Mouse (Mus musculus): Measurements from ENCODE around the gene Hsp90b1. TPM values are rescaled to one million over a fixed set of nuclear protein-coding genes. Genes with fewer than 3 reads are reported as not detected.
A peak's percentile ranks its signal among the peaks of the same experiment; 100 is the strongest.
"Not testable (repeated sequence)": the region's sequence is repeated elsewhere in the genome, so short reads cannot be mapped to it uniquely, and the experiment has no call there.

Gene Hsp90b1
- polyA plus RNA-seq, 1 experiment from 2014 or later = 589 TPM

GRCm38 (mm10) chr10:86704141-86704540 lies 1.2 kb downstream of the Hsp90b1 start:
- Histone ChIP-seq H3K36me3 (ENCODE audit: insufficient read depth, low read length) (peaks cover 28% of the 10 kb centered on the region), H3K4me2 (ENCODE audit: low read length) (peak overlapping the region; percentile 77), H3K9ac (ENCODE audit: low read depth, low read length) (peak overlapping the region; percentile 84), H3K27me3 (ENCODE audit: insufficient read depth, low read length) (no peaks in the 10 kb centered on the region), H3K4me1 (replicated peaks; ENCODE audit: insufficient read depth, low read length) (peaks cover 25% of the 10 kb centered on the region), H3K27ac (peak overlapping the region; percentile 37; the same call in 1 of the 2 replicates), H3K9me3 (replicated peaks; ENCODE audit: low read length) (no peaks in the 10 kb centered on the region), H3K4me3 (replicated peaks; ENCODE audit: low read depth, low read length) (peak overlapping the region; percentile 70)
- 1% methylated on average over 8 of the region's 8 CpGs for whole genome bisulfite sequencing
- DNase-seq (ENCODE audit: low spot score) (no peak), ATAC-seq (replicated peaks; ENCODE audit: low FRiP score, low read depth) (no peak)
- TF ChIP-seq CTCF (IDR thresholded peaks at IDR 0.05; ENCODE audit: low read depth) = no peak

GRCm38 (mm10) chr10:86703375-86703774 lies 1.9 kb downstream of the Hsp90b1 start:
- ATAC-seq (replicated peaks; ENCODE audit: low FRiP score, low read depth) = no peak

GRCm38 (mm10) chr10:86702312-86702920 lies 2.9 kb downstream of the Hsp90b1 start:
- Histone ChIP-seq H3K4me3 (replicated peaks; ENCODE audit: low read depth, low read length) (0 out of 2 replicates have a peak overlapping the region, but pooled peaks have one; percentile 2), H3K27ac (no peak overlapping the region), H3K9ac (ENCODE audit: low read depth, low read length) (peak overlapping the region; percentile 25; the same call in 1 of the 2 replicates), H3K9me3 (replicated peaks; ENCODE audit: low read length) (no peaks in the 10 kb centered on the region), H3K4me1 (replicated peaks; ENCODE audit: insufficient read depth, low read length) (peaks cover 25% of the 10 kb centered on the region), H3K27me3 (ENCODE audit: insufficient read depth, low read length) (no peaks in the 10 kb centered on the region), H3K36me3 (ENCODE audit: insufficient read depth, low read length) (peaks cover 43% of the 10 kb centered on the region), H3K4me2 (ENCODE audit: low read length) (peak overlapping the region; percentile 77)
- DNase-seq (ENCODE audit: low spot score) (no peak), ATAC-seq (replicated peaks; ENCODE audit: low FRiP score, low read depth) (no peak)
- TF ChIP-seq CTCF (IDR thresholded peaks at IDR 0.05; ENCODE audit: low read depth) = no peak
- 33% methylated on average over 4 of the region's 4 CpGs for WGBS

More at GRCm38 (mm10) chr10:86703375-86703774, 1.9 kb downstream of the Hsp90b1 start:
- H3K27me3 ChIP-seq (ENCODE audit: insufficient read depth, low read length) = no peaks in the 10 kb centered on the region
- H3K4me3 ChIP-seq (replicated peaks; ENCODE audit: low read depth, low read length) = peak overlapping the region; percentile 70
- peaks cover 25% of the 10 kb centered on the region for H3K4me1 ChIP-seq (replicated peaks; ENCODE audit: insufficient read depth, low read length)
- peak overlapping the region; percentile 84; the same call in 1 of the 2 replicates for H3K9ac ChIP-seq (ENCODE audit: low read depth, low read length)
- DNase-seq (ENCODE audit: low spot score) = no peak
- peaks cover 33% of the 10 kb centered on the region for H3K36me3 ChIP-seq (ENCODE audit: insufficient read depth, low read length)
- no peaks in the 10 kb centered on the region for H3K9me3 ChIP-seq (replicated peaks; ENCODE audit: low read length)
- TF ChIP-seq CTCF (IDR thresholded peaks at IDR 0.05; ENCODE audit: low read depth) = no peak
- H3K4me2 ChIP-seq (ENCODE audit: low read length) = peak overlapping the region; percentile 77
- H3K27ac ChIP-seq = no peak overlapping the region
- WGBS = 64% methylated on average over 4 of the region's 4 CpGs

- Histone ChIP-seq H3K36me3 (ENCODE audit: insufficient read depth, low read length) (peaks cover 45% of the 10 kb centered on the region), H3K4me3 (replicated peaks; ENCODE audit: low read depth, low read length) (no peak overlapping the region), H3K9me3 (replicated peaks; ENCODE audit: low read length) (no peaks in the 10 kb centered on the region), H3K4me2 (ENCODE audit: low read length) (0 out of 2 replicates have a peak overlapping the region, but pooled peaks have one; percentile 0), H3K27me3 (ENCODE audit: insufficient read depth, low read length) (no peaks in the 10 kb centered on the region), H3K27ac (no peak overlapping the region), H3K9ac (ENCODE audit: low read depth, low read length) (no peak overlapping the region), H3K4me1 (replicated peaks; ENCODE audit: insufficient read depth, low read length) (peaks cover 19% of the 10 kb centered on the region; the same call in 1 of the 2 replicates)
- no peak for ATAC-seq (replicated peaks; ENCODE audit: low FRiP score, low read depth)
- no peak for DNase-seq (ENCODE audit: low spot score)
- WGBS = 35% methylated on average over 3 of the region's 3 CpGs
- no peak for TF ChIP-seq CTCF (IDR thresholded peaks at IDR 0.05; ENCODE audit: low read depth)
Measured at GRCm38 (mm10) chr10:86700973-86701372, 4.3 kb downstream of the Hsp90b1 start.

GRCm38 (mm10) chr10:86700251-86700650 lies 5.1 kb downstream of the Hsp90b1 start:
- no peak for TF ChIP-seq CTCF (IDR thresholded peaks at IDR 0.05; ENCODE audit: low read depth)
- Histone ChIP-seq H3K27ac (no peak overlapping the region; the same call in 1 of the 2 replicates), H3K9me3 (replicated peaks; ENCODE audit: low read length) (no peaks in the 10 kb centered on the region), H3K4me3 (replicated peaks; ENCODE audit: low read depth, low read length) (no peak overlapping the region), H3K9ac (ENCODE audit: low read depth, low read length) (0 out of 2 replicates have a peak overlapping the region, but pooled peaks have one; percentile 27), H3K27me3 (ENCODE audit: insufficient read depth, low read length) (no peaks in the 10 kb centered on the region), H3K36me3 (ENCODE audit: insufficient read depth, low read length) (peaks cover 53% of the 10 kb centered on the region), H3K4me2 (ENCODE audit: low read length) (peak overlapping the region; percentile 16; the same call in 1 of the 2 replicates), H3K4me1 (replicated peaks; ENCODE audit: insufficient read depth, low read length) (peaks cover 19% of the 10 kb centered on the region; the same call in 1 of the 2 replicates)
- ATAC-seq (replicated peaks; ENCODE audit: low FRiP score, low read depth) (no peak), DNase-seq (ENCODE audit: low spot score) (no peak)
- 42% methylated on average over 3 of the region's 3 CpGs for WGBS

- not testable (repeated sequence) for H3K27me3 ChIP-seq (ENCODE audit: insufficient read depth, low read length); DNase-seq (ENCODE audit: low spot score); H3K27ac ChIP-seq; H3K36me3 ChIP-seq (ENCODE audit: insufficient read depth, low read length); ATAC-seq (replicated peaks; ENCODE audit: low FRiP score, low read depth); H3K9me3 ChIP-seq (replicated peaks; ENCODE audit: low read length); H3K4me1 ChIP-seq (replicated peaks; ENCODE audit: insufficient read depth, low read length)
- 13% methylated on average over 9 of the region's 9 CpGs for WGBS
- H3K4me3 ChIP-seq (replicated peaks; ENCODE audit: low read depth, low read length) = peak overlapping the region; percentile 60
- H3K4me2 ChIP-seq (ENCODE audit: low read length) = peak overlapping the region; percentile 80
- peak overlapping the region; percentile 87 for H3K9ac ChIP-seq (ENCODE audit: low read depth, low read length)
Measured at GRCm38 (mm10) chr10:86686017-86686360, 19.3 kb downstream of the Hsp90b1 start.

GRCm38 (mm10) chr10:86685179-86686016 lies 19.9 kb downstream of the Hsp90b1 start:
- ATAC-seq (replicated peaks; ENCODE audit: low FRiP score, low read depth) = peak; percentile 93
- WGBS = under 1% methylated on average over 46 of the region's 53 CpGs

GRCm38 (mm10) chr10:86684797-86685178 lies 20.5 kb downstream of the Hsp90b1 start:
- H3K9me3 ChIP-seq (replicated peaks; ENCODE audit: low read length); H3K27ac ChIP-seq: not testable (repeated sequence)

More at GRCm38 (mm10) chr10:86685179-86686016, 19.9 kb downstream of the Hsp90b1 start:
- H3K9ac ChIP-seq (ENCODE audit: low read depth, low read length) = peak overlapping the region; percentile 87
- not testable (repeated sequence) for H3K27me3 ChIP-seq (ENCODE audit: insufficient read depth, low read length); H3K36me3 ChIP-seq (ENCODE audit: insufficient read depth, low read length); H3K9me3 ChIP-seq (replicated peaks; ENCODE audit: low read length); H3K4me1 ChIP-seq (replicated peaks; ENCODE audit: insufficient read depth, low read length)
- DNase-seq (ENCODE audit: low spot score) = peak; percentile 73
- H3K27ac ChIP-seq = peak overlapping the region; percentile 85
- H3K4me2 ChIP-seq (ENCODE audit: low read length) = peak overlapping the region; percentile 80
- peak overlapping the region; percentile 60 for H3K4me3 ChIP-seq (replicated peaks; ENCODE audit: low read depth, low read length)

GRCm38 (mm10) chr10:86670550-86670949 lies 34.8 kb downstream of the Hsp90b1 start:
- H3K36me3 ChIP-seq (ENCODE audit: insufficient read depth, low read length); H3K27me3 ChIP-seq (ENCODE audit: insufficient read depth, low read length); H3K4me1 ChIP-seq (replicated peaks; ENCODE audit: insufficient read depth, low read length); ATAC-seq (replicated peaks; ENCODE audit: low FRiP score, low read depth); H3K9me3 ChIP-seq (replicated peaks; ENCODE audit: low read length); H3K4me2 ChIP-seq (ENCODE audit: low read length); H3K4me3 ChIP-seq (replicated peaks; ENCODE audit: low read depth, low read length); H3K9ac ChIP-seq (ENCODE audit: low read depth, low read length); DNase-seq (ENCODE audit: low spot score); H3K27ac ChIP-seq: not testable (repeated sequence)
- 78% methylated on average over 4 of the region's 4 CpGs for WGBS

More at GRCm38 (mm10) chr10:86684797-86685178, 20.5 kb downstream of the Hsp90b1 start:
- WGBS = 38% methylated on average over 2 of the region's 2 CpGs
- H3K36me3 ChIP-seq (ENCODE audit: insufficient read depth, low read length); H3K27me3 ChIP-seq (ENCODE audit: insufficient read depth, low read length); H3K9ac ChIP-seq (ENCODE audit: low read depth, low read length); H3K4me1 ChIP-seq (replicated peaks; ENCODE audit: insufficient read depth, low read length); DNase-seq (ENCODE audit: low spot score); ATAC-seq (replicated peaks; ENCODE audit: low FRiP score, low read depth): not testable (repeated sequence)
- H3K4me2 ChIP-seq (ENCODE audit: low read length) = peak overlapping the region; percentile 80; the same call in 1 of the 2 replicates
- peak overlapping the region; percentile 60 for H3K4me3 ChIP-seq (replicated peaks; ENCODE audit: low read depth, low read length)

Measured in kidney, postnatal 0 days (tissue).